ENCODE assay signal across 9 mouse cellular contexts in the genomic region with DNA sequence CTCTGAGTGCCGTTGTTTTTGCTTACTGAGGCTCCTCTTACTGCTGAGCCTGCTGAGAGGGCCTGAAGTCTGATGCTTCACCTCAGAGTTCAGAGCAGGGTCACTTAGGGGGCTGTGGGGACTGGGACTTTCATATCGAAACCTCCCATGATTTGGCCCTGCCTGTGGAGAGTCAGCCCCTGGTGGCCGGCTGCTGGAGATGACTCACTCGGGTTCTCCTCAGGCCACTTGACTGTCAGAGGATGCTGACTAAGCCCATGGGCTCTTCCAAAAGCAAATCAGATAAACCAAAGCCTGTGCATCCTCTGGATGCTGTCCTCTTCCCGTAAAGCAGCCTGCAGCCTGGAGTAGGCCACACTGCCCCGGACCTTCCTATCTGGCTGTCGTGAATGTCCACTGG. TPM values are rescaled to one million over a fixed set of nuclear protein-coding genes. Genes with fewer than 3 reads are reported as not detected.
A peak's percentile ranks its signal among the peaks of the same experiment; 100 is the strongest.
DNase-seq lines count a peak whose midpoint lies in the region; ATAC-seq and TF ChIP-seq lines count a peak whose summit lies in the region.
"Had no signal": no experiment of that assay in that cellular context is flagged by ENCODE, and none has a peak within 500 bp of the region (broad histone marks: within the 10 kb centered on the region; RNA-seq: fewer than 3 reads in every experiment).

No protein-coding gene starts in this region.

- no peak overlapping the region for H3K9ac ChIP-seq in limb, embryonic 14.5 days (ENCODE audit: low read depth, low read length, severe bottlenecking)
- H3K9ac ChIP-seq: limb, embryonic 12.5 days had no signal

- TF ChIP-seq POLR2A in limb, embryonic 14.5 days (IDR thresholded peaks at IDR 0.05; ENCODE audit: borderline replicate concordance, extremely low read depth, insufficient read depth, insufficient read length) = no peak

- peak overlapping the region; percentile 21; the same call in 1 of the 2 replicates for H3K4me3 ChIP-seq in gastrocnemius, adult 2 months
- H3K4me3 ChIP-seq in limb, embryonic 14.5 days (replicated peaks; ENCODE audit: low read length) = no peak overlapping the region
- H3K4me3 ChIP-seq: limb, embryonic 12.5 days had no signal

- no peak overlapping the region for H3K4me2 ChIP-seq in limb, embryonic 14.5 days (replicated peaks; ENCODE audit: low read depth, low read length, severe bottlenecking)
- H3K4me2 ChIP-seq: limb, embryonic 12.5 days had no signal

- intact Hi-C loops in gastrocnemius, adult 2 months (cut with DNase I) = no loop called here

- 61% methylated on average over 7 of the region's 7 CpGs for WGBS in limb, embryonic 14.5 days

- no peak for ATAC-seq in limb, embryonic 14.5 days (ENCODE audit: low FRiP score, low read depth)

- H3K36me3 ChIP-seq in limb, embryonic 14.5 days (ENCODE audit: control insufficient read depth, insufficient read depth, low read length) = peaks cover 7% of the 10 kb centered on the region; the same call in 1 of the 2 replicates
- H3K36me3 ChIP-seq: limb, embryonic 12.5 days had no signal

- H3K27me3 ChIP-seq in limb, embryonic 14.5 days (ENCODE audit: control insufficient read depth, insufficient read depth, low read length) = no peaks in the 10 kb centered on the region
- H3K27me3 ChIP-seq: limb, embryonic 12.5 days had no signal

- H3K9me3 ChIP-seq in limb, embryonic 14.5 days (ENCODE audit: control insufficient read depth, low read length) = no peaks in the 10 kb centered on the region
- H3K9me3 ChIP-seq: limb, embryonic 12.5 days had no signal

- peaks cover 52% of the 10 kb centered on the region for H3K4me1 ChIP-seq in limb, embryonic 14.5 days (ENCODE audit: control insufficient read depth, insufficient read depth, low read length)

- TF ChIP-seq CTCF in gastrocnemius, adult 2 months (IDR thresholded peaks at IDR 0.05) = peak; percentile 50

- peak overlapping the region; percentile 80 for H3K27ac ChIP-seq in gastrocnemius, adult 2 months
- peak overlapping the region; percentile 70 for H3K27ac ChIP-seq in limb, embryonic 14.5 days (replicated peaks; ENCODE audit: low read depth, low read length)
- H3K27ac ChIP-seq: limb, embryonic 12.5 days had no signal

- DNase-seq in kidney, postnatal 36 days = peak; percentile 33 to 40
- DNase-seq in kidney, adult 18-20 months = no peak
- DNase-seq in NIH3T3 (ENCODE audit: low read depth) = peak; percentile 85
- peak; percentile 77 for DNase-seq in gastrocnemius, adult 2 months
- DNase-seq in limb, embryonic 14.5 days (ENCODE audit: low spot score) = no peak
- DNase-seq in embryo, embryonic 10 days (ENCODE audit: low spot score) = no peak
- DNase-seq in layer of hippocampus, postnatal 25 days (ENCODE audit: extremely low spot score in 1 of 2, low spot score in 1 of 2) = no peak
- DNase-seq in urinary bladder, postnatal 4 days (ENCODE audit: low spot score in 2 of 2) = no peak

RNA-seq across cellular contexts. Expression of a gene that starts 32.6 kb away (rescaled TPM):
- 10 to 100 TPM; 23.9 to 32.6 TPM for total RNA-seq in gastrocnemius, adult 2 months (2021)
- 102 and 124 TPM in 2 replicates for polyA plus RNA-seq in limb, embryonic 14.5 days (2012; rRNA removed)
- 224 and 233 TPM in 2 replicates for polyA plus RNA-seq in limb, embryonic 14.5 days (2014; fragmentation: Nextera tagmentation; extraction: Ambion mirVana)
- 100 to 1,000 TPM; 214 to 291 TPM for total RNA-seq in layer of hippocampus, postnatal 25 days (2021)

Comparison
In these comparisons a context has a peak if more than half of its experiments do, and no peak if none do; other contexts are left out.
1. DNase-seq: peak in kidney, postnatal 36 days (2 of 2), NIH3T3 (single experiment) and gastrocnemius, adult 2 months (single experiment); none in kidney, adult 18-20 months (single experiment), limb, embryonic 14.5 days (single experiment), embryo, embryonic 10 days (single experiment), layer of hippocampus, postnatal 25 days (0 of 2) and urinary bladder, postnatal 4 days (0 of 2).
2. RNA of a gene that starts 32.6 kb away (total RNA-seq): 214 to 291 TPM in layer of hippocampus, postnatal 25 days; 23.9 to 32.6 TPM in gastrocnemius, adult 2 months; every median in the first group is over 4 times any median in the second.